Mouse (Mus musculus) hindbrain, embryonic 13.5 days (tissue): Measurements from ENCODE around the gene Med22. TPM values are rescaled to one million over a fixed set of nuclear protein-coding genes. Genes with fewer than 3 reads are reported as not detected.

Experiments used
- ATAC-seq: fragments of 200-750 bp; cut with Nextera tagmentation; 2 replicates; pipeline ENCODE4 v1.8.0; 2017; ENCODE audit warnings: moderate TSS enrichment; ENCODE audit not compliant: low FRiP score
- H3K27ac ChIP-seq: fragments of 300-500 bp; sonication (generic); 2 replicates; pipeline ENCODE4 v1.5.1; 2015; ENCODE audit warnings: inconsistent platforms, mild to moderate bottlenecking, moderate library complexity
- H3K27me3 ChIP-seq: fragments of 300-500 bp; sonication (generic); 2 replicates; pipeline ENCODE4 v1.6.1; 2015; ENCODE audit warnings: mild to moderate bottlenecking, inconsistent platforms
- H3K36me3 ChIP-seq: fragments of 300-500 bp; sonication (generic); 2 replicates; pipeline ENCODE4 v1.6.1; 2015; ENCODE audit warnings: mild to moderate bottlenecking, inconsistent platforms
- H3K4me1 ChIP-seq: fragments of 300-500 bp; sonication (generic); replicated peaks from 2 replicates; pipeline ENCODE4 v1.6.1; 2015; ENCODE audit warnings: inconsistent platforms
- H3K4me2 ChIP-seq: fragments of 300-500 bp; sonication (generic); 2 replicates; pipeline ENCODE4 v1.6.1; 2015; ENCODE audit warnings: inconsistent platforms, mild to moderate bottlenecking, moderate library complexity
- H3K4me3 ChIP-seq: fragments of 300-500 bp; sonication (generic); 2 replicates; pipeline ENCODE4 v1.5.1; 2015; ENCODE audit warnings: mild to moderate bottlenecking, inconsistent platforms
- H3K9ac ChIP-seq: fragments of 300-500 bp; sonication (generic); 2 replicates; pipeline ENCODE4 v1.6.1; 2015; ENCODE audit warnings: mild to moderate bottlenecking, inconsistent platforms
- H3K9me3 ChIP-seq: fragments of 300-500 bp; sonication (generic); 2 replicates; pipeline ENCODE4 v1.6.1; 2016; ENCODE audit warnings: inconsistent platforms
- WGBS: fragments of 180-500 bp; shearing (Covaris S2); methylation state at CpG from one replicate; pipeline ENCODE4 v1.1.7; 2015; 5-methylcytosine and 5-hydroxymethylcytosine counted together
- polyA plus RNA-seq: library from polyadenylated mRNA; unstranded; fragments of >200 nt; fragmentation: Nextera tagmentation; extraction: Ambion mirVana; gene quantifications from 2 replicates; pipeline ENCODE4 v1.2.1, GENCODE M21; 2015

Med22 gene
- polyA plus RNA-seq, 1 experiment from 2014 or later = 140 TPM

- H3K9ac ChIP-seq = no peak overlapping the region
- no peak overlapping the region for H3K27ac ChIP-seq
- 91% methylated on average over 17 of the region's 17 CpGs for WGBS
- peaks cover 65% of the 10 kb centered on the region for H3K4me1 ChIP-seq
- H3K9me3 ChIP-seq = no peaks in the 10 kb centered on the region
- no peaks in the 10 kb centered on the region for H3K27me3 ChIP-seq
- peaks cover 45% of the 10 kb centered on the region for H3K36me3 ChIP-seq
- no peak overlapping the region for H3K4me3 ChIP-seq
- no peak for ATAC-seq
- no peak overlapping the region for H3K4me2 ChIP-seq
These were observed 3.1 kb upstream of the Med22 start for GRCm38 (mm10) chr2:26913416-26914147.

- H3K4me3 ChIP-seq = peak overlapping the region; percentile 85
- ATAC-seq = no peak
- no peaks in the 10 kb centered on the region for H3K9me3 ChIP-seq
- H3K4me1 ChIP-seq = peaks cover 65% of the 10 kb centered on the region
- no peaks in the 10 kb centered on the region for H3K27me3 ChIP-seq
- peaks cover 47% of the 10 kb centered on the region for H3K36me3 ChIP-seq
- peak overlapping the region; percentile 99 for H3K9ac ChIP-seq
- whole genome bisulfite sequencing = 77% methylated on average over 5 of the region's 5 CpGs
- peak overlapping the region; percentile 100 for H3K4me2 ChIP-seq
- no peak overlapping the region for H3K27ac ChIP-seq
These were observed 1.8 kb upstream of the Med22 start for GRCm38 (mm10) chr2:26912253-26912770.

GRCm38 (mm10) chr2:26910994-26911765, 703 bp upstream of the Med22 start:
- peak overlapping the region; percentile 100 for H3K4me2 ChIP-seq
- peak overlapping the region; percentile 99 for H3K9ac ChIP-seq
- under 1% methylated on average over 37 of the region's 37 CpGs for WGBS
- H3K27ac ChIP-seq = peak overlapping the region; percentile 96
- H3K4me1 ChIP-seq = peaks cover 59% of the 10 kb centered on the region
- H3K4me3 ChIP-seq = peak overlapping the region; percentile 85
- H3K36me3 ChIP-seq = peaks cover 58% of the 10 kb centered on the region
- ATAC-seq = peak; percentile 44
- H3K27me3 ChIP-seq = no peaks in the 10 kb centered on the region
- H3K9me3 ChIP-seq = no peaks in the 10 kb centered on the region

- ATAC-seq = no peak
- Histone ChIP-seq H3K36me3 (peaks cover 71% of the 10 kb centered on the region), H3K9ac (peak overlapping the region; percentile 90), H3K4me1 (peaks cover 46% of the 10 kb centered on the region), H3K27ac (0 out of 2 replicates have a peak overlapping the region, but pooled peaks have one; percentile 96), H3K4me2 (peak overlapping the region; percentile 70), H3K4me3 (peak overlapping the region; percentile 85), H3K9me3 (no peaks in the 10 kb centered on the region), H3K27me3 (no peaks in the 10 kb centered on the region)
These were observed 1.1 kb downstream of the Med22 start for GRCm38 (mm10) chr2:26909387-26909784.

- H3K36me3 ChIP-seq = peaks cover 70% of the 10 kb centered on the region
- H3K9me3 ChIP-seq = no peaks in the 10 kb centered on the region
These were observed 1.6 kb downstream of the Med22 start for GRCm38 (mm10) chr2:26908710-26909386.

GRCm38 (mm10) chr2:26907109-26907508, 3.4 kb downstream of the Med22 start:
- Histone ChIP-seq H3K36me3 (peaks cover 53% of the 10 kb centered on the region), H3K9me3 (no peaks in the 10 kb centered on the region), H3K9ac (0 out of 2 replicates have a peak overlapping the region, but pooled peaks have one; percentile 90), H3K27ac (no peak overlapping the region), H3K27me3 (no peaks in the 10 kb centered on the region), H3K4me3 (no peak overlapping the region), H3K4me1 (peaks cover 50% of the 10 kb centered on the region), H3K4me2 (no peak overlapping the region)
- 67% methylated on average over 4 of the region's 4 CpGs for WGBS
- ATAC-seq = no peak

More at GRCm38 (mm10) chr2:26908710-26909386, 1.6 kb downstream of the Med22 start:
- peak overlapping the region; percentile 85 for H3K4me3 ChIP-seq
- no peak for ATAC-seq
- no peak overlapping the region for H3K27ac ChIP-seq
- peak overlapping the region; percentile 90 for H3K9ac ChIP-seq
- 92% methylated on average over 18 of the region's 18 CpGs for WGBS
- H3K4me2 ChIP-seq = peak overlapping the region; percentile 70
- H3K4me1 ChIP-seq = peaks cover 50% of the 10 kb centered on the region
- no peaks in the 10 kb centered on the region for H3K27me3 ChIP-seq

GRCm38 (mm10) chr2:26906431-26906830, 4.0 kb downstream of the Med22 start:
- H3K4me1 ChIP-seq = peaks cover 50% of the 10 kb centered on the region
- H3K9me3 ChIP-seq = no peaks in the 10 kb centered on the region
- H3K27me3 ChIP-seq = no peaks in the 10 kb centered on the region
- peaks cover 46% of the 10 kb centered on the region for H3K36me3 ChIP-seq
- no peak overlapping the region for H3K27ac ChIP-seq
- 0 out of 2 replicates have a peak overlapping the region, but pooled peaks have one; percentile 31 for H3K9ac ChIP-seq
- no peak overlapping the region for H3K4me3 ChIP-seq
- no peak overlapping the region for H3K4me2 ChIP-seq
- 93% methylated on average over 3 of the region's 3 CpGs for WGBS
- no peak for ATAC-seq

- Histone ChIP-seq H3K4me2 (no peak overlapping the region), H3K27me3 (no peaks in the 10 kb centered on the region), H3K4me1 (peaks cover 55% of the 10 kb centered on the region), H3K9me3 (no peaks in the 10 kb centered on the region), H3K9ac (no peak overlapping the region), H3K36me3 (peaks cover 46% of the 10 kb centered on the region), H3K4me3 (no peak overlapping the region), H3K27ac (no peak overlapping the region)
- 91% methylated on average over 2 of the region's 2 CpGs for WGBS
- no peak for ATAC-seq
These were observed 4.5 kb downstream of the Med22 start for GRCm38 (mm10) chr2:26905936-26906335.

- 13% methylated on average over 7 of the region's 7 CpGs for WGBS
- no peaks in the 10 kb centered on the region for H3K9me3 ChIP-seq
- H3K9ac ChIP-seq = peak overlapping the region; percentile 83
- H3K4me1 ChIP-seq = peaks cover 39% of the 10 kb centered on the region
- peak overlapping the region; percentile 92 for H3K27ac ChIP-seq
- ATAC-seq = no peak
- no peaks in the 10 kb centered on the region for H3K27me3 ChIP-seq
- H3K4me2 ChIP-seq = peak overlapping the region; percentile 75
- peak overlapping the region; percentile 64 for H3K4me3 ChIP-seq
- H3K36me3 ChIP-seq = peaks cover 63% of the 10 kb centered on the region
These were observed 7.2 kb downstream of the Med22 start for GRCm38 (mm10) chr2:26903311-26903710.

- peak within 1 kb of the TSS; percentile 64 for H3K4me3 ChIP-seq
- peaks cover 32% of the 10 kb centered on the region for H3K4me1 ChIP-seq
- peak within 1 kb of the TSS; percentile 92 for H3K27ac ChIP-seq
- no peaks in the 10 kb centered on the region for H3K9me3 ChIP-seq
- WGBS = under 1% methylated on average over 41 of the region's 41 CpGs
- peak within 1 kb of the TSS; percentile 75 for H3K4me2 ChIP-seq
- H3K27me3 ChIP-seq = no peaks in the 10 kb centered on the region
- H3K9ac ChIP-seq = peak within 1 kb of the TSS; percentile 83
- ATAC-seq = peak; percentile 95
- H3K36me3 ChIP-seq = peaks cover 63% of the 10 kb centered on the region
These were observed 7.8 kb downstream of the Med22 start, which contains the start of gene Surf6 for GRCm38 (mm10) chr2:26902467-26903220. Gene Surf6, minus strand, starts transcription at chr2:26902879.

GRCm38 (mm10) chr2:26901834-26902400, 8.6 kb downstream of the Med22 start:
- Histone ChIP-seq H3K27ac (no peak overlapping the region), H3K36me3 (peaks cover 63% of the 10 kb centered on the region), H3K9ac (peak overlapping the region; percentile 83), H3K9me3 (no peaks in the 10 kb centered on the region), H3K4me3 (peak overlapping the region; percentile 64), H3K27me3 (no peaks in the 10 kb centered on the region), H3K4me2 (peak overlapping the region; percentile 75), H3K4me1 (peaks cover 27% of the 10 kb centered on the region)
- 16% methylated on average over 7 of the region's 7 CpGs for WGBS
- no peak for ATAC-seq
